Mouse (Mus musculus): ENCODE results near the gene Wdr64.

- TF ChIP-seq CTCF (IDR thresholded peaks at IDR 0.05; ENCODE audit: insufficient read depth, low read depth, low read length) (no peak), POLR2A (IDR thresholded peaks at IDR 0.05; ENCODE audit: insufficient read depth, low read depth, low read length) (no peak)
Measured at GRCm38 (mm10) chr1:175675116-175675515, 23.3 kb upstream of the Wdr64 start.

Measured in olfactory bulb, adult 2 months (tissue).